Mouse (Mus musculus): ENCODE results near the gene Asb2. TPM values are rescaled to one million over a fixed set of nuclear protein-coding genes. Genes with fewer than 3 reads are reported as not detected.

Asb2 gene
- total RNA-seq, 2 experiments from 2014 or later = 406 to 430 TPM

DNA sequence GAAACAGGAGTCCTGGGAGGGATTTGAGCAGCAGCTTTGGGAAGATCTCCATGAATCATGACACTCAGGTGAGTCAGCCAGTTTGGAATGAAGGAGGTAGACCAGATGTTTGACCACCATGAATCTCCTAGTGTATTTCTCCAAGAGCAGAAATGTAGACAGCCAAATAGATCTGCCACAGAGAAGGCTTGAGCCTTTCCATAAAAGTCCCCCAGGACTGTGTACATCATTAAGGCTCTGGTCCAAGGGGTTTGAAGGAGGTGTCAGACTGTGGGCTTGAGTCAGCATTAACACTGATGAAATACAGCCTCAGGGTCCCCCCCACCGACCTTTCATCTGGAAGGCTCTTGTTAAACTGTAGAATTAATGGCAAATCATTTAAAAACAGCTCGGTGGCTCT is 74.3 kb downstream of the Asb2 start:
- no peak for DNase-seq
- intact Hi-C loops (cut with DNase I) = no loop called here

GRCm38 (mm10) chr12:103276422-103276821 is 79.4 kb downstream of the Asb2 start:
- intact Hi-C loops (cut with DNase I) = no loop called here

DNA sequence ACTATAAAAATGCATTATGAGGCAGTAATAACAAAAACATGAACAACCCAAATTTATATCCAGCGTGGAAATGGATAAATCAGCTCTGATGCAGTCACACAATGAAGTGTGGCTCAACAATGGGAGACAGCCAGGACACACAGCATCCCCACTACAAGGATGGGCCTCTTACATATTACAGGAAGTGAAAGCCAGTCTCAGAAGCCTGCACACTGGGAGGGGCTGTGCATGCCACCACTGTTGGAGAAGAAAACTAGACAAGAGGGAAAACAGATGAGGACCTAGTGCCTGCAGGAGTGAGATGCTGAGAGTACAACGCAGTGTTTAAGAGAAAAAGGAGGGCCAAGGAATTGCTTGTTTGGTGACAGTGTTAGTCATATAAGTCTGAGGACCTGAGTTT is 82.1 kb downstream of the Asb2 start:
- DNase-seq = no peak
- intact Hi-C loops (cut with DNase I) = no loop called here

More at GRCm38 (mm10) chr12:103276422-103276821, 79.4 kb downstream of the Asb2 start:
- DNase-seq = no peak

GRCm38 (mm10) chr12:103273051-103273450 is 82.8 kb downstream of the Asb2 start:
- DNase-seq = no peak
- intact Hi-C loops (cut with DNase I) = no loop called here

GRCm38 (mm10) chr12:103272176-103272575 is 83.6 kb downstream of the Asb2 start:
- DNase-seq = no peak
- intact Hi-C loops (cut with DNase I) = no loop called here

Other genes with a start within 250 kb of the Asb2 start
- gene Prima1, start 113.9 kb downstream of the Asb2 start, total RNA-seq (2021) = under 1 TPM; 0.30 to 0.38 TPM
- gene Fam181a, start 45.0 kb downstream of the Asb2 start, total RNA-seq (2021) = not detected
- gene Otub2, start 32.7 kb upstream of the Asb2 start, total RNA-seq (2021) = 1 to 10 TPM; 2.7 to 3.4 TPM
- 1 to 10 TPM in 1 of 2 experiments, under 1 TPM in 1; 0.97 to 1.8 TPM for gene 9330161L09Rik, start 51.8 kb upstream of the Asb2 start, total RNA-seq (2021)
- gene Ddx24, start 69.8 kb upstream of the Asb2 start, total RNA-seq (2021) = 10 to 100 TPM; 82.2 to 94.5 TPM
- gene Ifi27, start 78.2 kb upstream of the Asb2 start, total RNA-seq (2021) = 100 to 1,000 TPM in 1 of 2 experiments, 10 to 100 TPM in 1; 75.4 to 153 TPM
- gene Ifi27l2a, start 87.7 kb upstream of the Asb2 start, total RNA-seq (2021) = 10 to 100 TPM in 1 of 2 experiments, 1 to 10 TPM in 1; 5.7 to 11.5 TPM
- not detected for gene Ifi27l2b, start 101.2 kb upstream of the Asb2 start, total RNA-seq (2021)
- gene Ppp4r4, start 176.3 kb upstream of the Asb2 start, total RNA-seq (2021) = under 1 TPM; 0.47 to 0.48 TPM

Data from heart, postnatal 10 days (tissue).